Mouse (Mus musculus) CD8-positive naive resting alpha-beta T cell, adult 57 days (primary cell): ENCODE measurements around the gene AW822073. TPM values are rescaled to one million over a fixed set of nuclear protein-coding genes. Genes with fewer than 3 reads are reported as not detected.

Experiments
- total RNA-seq: library from RNA; stranded (reverse); gene quantifications from one replicate; pipeline ENCODE4 v1.2.4, GENCODE M21; 2023

Gene AW822073
- not detected for total RNA-seq

GRCm38 (mm10) chr10:58224827-58225785 lies at the start of gene AW822073:
AW822073 (minus strand) TSS chr10:58224930.

GRCm38 (mm10) chr10:58255213-58255892 lies 30.6 kb upstream of the AW822073 start, which contains the start of gene Gcc2:
Gcc2 (plus strand) TSS chr10:58255497.

GRCm38 (mm10) chr10:58236613-58237012 lies 11.9 kb upstream of the AW822073 start, which contains the start of gene Gm4981:
Gm4981 (minus strand) TSS chr10:58236701.

GRCm38 (mm10) chr10:58232641-58232969 lies 7.9 kb upstream of the AW822073 start, which contains the start of gene Duxf3:
Duxf3 (minus strand) TSS chr10:58232675.

Other genes with a start within 250 kb of the AW822073 start
- gene Duxf3, start 7.7 kb upstream of the AW822073 start, total RNA-seq = not detected
- not detected for gene Gm4981, start 11.8 kb upstream of the AW822073 start, total RNA-seq
- gene Gcc2, start 30.6 kb upstream of the AW822073 start, total RNA-seq = 32.2 TPM
- gene Lims1, start 98.5 kb upstream of the AW822073 start, total RNA-seq = 43.1 TPM
- gene Ranbp2, start 222.0 kb upstream of the AW822073 start, total RNA-seq = 126 TPM